Mouse (Mus musculus): ENCODE data around the gene Hist2h2ac.
"Not testable (repeated sequence)": the region's sequence is repeated elsewhere in the genome, so short reads cannot be mapped to it uniquely, and the experiment has no call there.

Gene Hist2h2ac

GRCm38 (mm10) chr3:96220765-96221639 is at the start of gene Hist2h2ac, which contains the start of gene Hist2h2be:
Hist2h2ac (minus strand) TSS chr3:96220880.
Hist2h2be (plus strand) TSS chr3:96221119.
- DNase-seq (ENCODE audit: low spot score): peak; percentile 75

GRCm38 (mm10) chr3:96269511-96270474 is 49.1 kb upstream of the Hist2h2ac start, which contains the start of gene Hist2h2bb:
Hist2h2bb (plus strand) TSS chr3:96269752.
- peak; percentile 85 for DNase-seq (ENCODE audit: low spot score)

GRCm38 (mm10) chr3:96268776-96269378 is 48.2 kb upstream of the Hist2h2ac start:
- DNase-seq (ENCODE audit: low spot score): not testable (repeated sequence)

- peak; percentile 88 for DNase-seq (ENCODE audit: low spot score)
These were observed 47.5 kb upstream of the Hist2h2ac start, which contains the start of gene Hist2h3b for GRCm38 (mm10) chr3:96268051-96268775. Hist2h3b (plus strand) TSS chr3:96268654.

- DNase-seq (ENCODE audit: low spot score): no peak
These were observed 46.9 kb upstream of the Hist2h2ac start for GRCm38 (mm10) chr3:96267541-96267940.

GRCm38 (mm10) chr3:96266132-96266710 is 45.5 kb upstream of the Hist2h2ac start:
- no peak for DNase-seq (ENCODE audit: low spot score)

GRCm38 (mm10) chr3:96264404-96264949 is 43.8 kb upstream of the Hist2h2ac start:
- DNase-seq (ENCODE audit: low spot score): no peak

GRCm38 (mm10) chr3:96263558-96264403 is 43.1 kb upstream of the Hist2h2ac start:
- DNase-seq (ENCODE audit: low spot score): no peak

- DNase-seq (ENCODE audit: low spot score): peak; percentile 96
These were observed 42.4 kb upstream of the Hist2h2ac start, which contains the start of gene Hist2h4 for GRCm38 (mm10) chr3:96262979-96263550. Hist2h4 (minus strand) TSS chr3:96263311.

GRCm38 (mm10) chr3:96262216-96262875 is 41.7 kb upstream of the Hist2h2ac start:
- no peak for DNase-seq (ENCODE audit: low spot score)

GRCm38 (mm10) chr3:96261623-96262022 is 40.9 kb upstream of the Hist2h2ac start:
- DNase-seq (ENCODE audit: low spot score): no peak

GRCm38 (mm10) chr3:96260220-96260619 is 39.5 kb upstream of the Hist2h2ac start:
- no peak for DNase-seq (ENCODE audit: low spot score)

GRCm38 (mm10) chr3:96257190-96257589 is 36.5 kb upstream of the Hist2h2ac start:
- no peak for DNase-seq (ENCODE audit: low spot score)

GRCm38 (mm10) chr3:96255926-96256593 is 35.4 kb upstream of the Hist2h2ac start:
- no peak for DNase-seq (ENCODE audit: low spot score)

GRCm38 (mm10) chr3:96254683-96255355 is 34.1 kb upstream of the Hist2h2ac start:
- no peak for DNase-seq (ENCODE audit: low spot score)

GRCm38 (mm10) chr3:96251787-96252186 is 31.1 kb upstream of the Hist2h2ac start:
- no peak for DNase-seq (ENCODE audit: low spot score)

GRCm38 (mm10) chr3:96250890-96251289 is 30.2 kb upstream of the Hist2h2ac start:
- no peak for DNase-seq (ENCODE audit: low spot score)

- DNase-seq (ENCODE audit: low spot score): no peak
These were observed 28.3 kb upstream of the Hist2h2ac start for GRCm38 (mm10) chr3:96249034-96249345.

Data from ovary, postnatal 10 days (tissue).